Mouse (Mus musculus): ENCODE results near the gene Plekha7. TPM values are rescaled to one million over a fixed set of nuclear protein-coding genes. Genes with fewer than 3 reads are reported as not detected.
A peak's percentile ranks its signal among the peaks of the same experiment; 100 is the strongest.

The Plekha7 gene
- polyA plus RNA-seq, 1 experiment from 2014 or later = 21.4 TPM

- ATAC-seq = peak; percentile 84
- no peaks in the 10 kb centered on the region for H3K9me3 ChIP-seq
- peak overlapping the region; percentile 46 for H3K9ac ChIP-seq
- peak overlapping the region; percentile 91 for H3K27ac ChIP-seq
- WGBS = 4% methylated on average over 16 of the region's 16 CpGs
- H3K4me3 ChIP-seq (replicated peaks) = peak overlapping the region; percentile 68
- peaks cover 3% of the 10 kb centered on the region; the same call in 1 of the 2 replicates for H3K27me3 ChIP-seq (replicated peaks)
- peak overlapping the region; percentile 96 for H3K4me2 ChIP-seq (replicated peaks)
- 0 out of 2 replicates have a peak, but pooled peaks cover 10% of the 10 kb centered on the region for H3K4me1 ChIP-seq (replicated peaks)
- no peaks in the 10 kb centered on the region for H3K36me3 ChIP-seq
These were observed 436 bp upstream of the Plekha7 start for GRCm38 (mm10) chr7:116308632-116308991.

GRCm38 (mm10) chr7:116307099-116307870 lies 891 bp downstream of the Plekha7 start:
- WGBS = under 1% methylated on average over 61 of the region's 63 CpGs
- Histone ChIP-seq H3K36me3 (no peaks in the 10 kb centered on the region), H3K27ac (peak overlapping the region; percentile 87), H3K4me2 (replicated peaks) (peak overlapping the region; percentile 96), H3K27me3 (replicated peaks) (peaks cover 3% of the 10 kb centered on the region; the same call in 1 of the 2 replicates), H3K4me3 (replicated peaks) (peak overlapping the region; percentile 68), H3K4me1 (replicated peaks) (0 out of 2 replicates have a peak, but pooled peaks cover 10% of the 10 kb centered on the region), H3K9ac (peak overlapping the region; percentile 46), H3K9me3 (no peaks in the 10 kb centered on the region)
- ATAC-seq = peak; percentile 75

- H3K9ac ChIP-seq = no peak overlapping the region
- H3K9me3 ChIP-seq = no peaks in the 10 kb centered on the region
- H3K36me3 ChIP-seq = no peaks in the 10 kb centered on the region
- peaks cover 15% of the 10 kb centered on the region for H3K4me1 ChIP-seq (replicated peaks)
- 26% methylated on average over 5 of the region's 5 CpGs for WGBS
- peaks cover 3% of the 10 kb centered on the region; the same call in 1 of the 2 replicates for H3K27me3 ChIP-seq (replicated peaks)
- H3K4me3 ChIP-seq (replicated peaks) = peak overlapping the region; percentile 68
- no peak for ATAC-seq
- H3K4me2 ChIP-seq (replicated peaks) = peak overlapping the region; percentile 96
- no peak overlapping the region for H3K27ac ChIP-seq
These were observed 1.6 kb downstream of the Plekha7 start for GRCm38 (mm10) chr7:116306601-116307000.

GRCm38 (mm10) chr7:116301661-116302311 lies 6.4 kb downstream of the Plekha7 start:
- ATAC-seq = peak; percentile 13; the same call in 1 of the 2 replicates

GRCm38 (mm10) chr7:116301144-116301543 lies 7.0 kb downstream of the Plekha7 start:
- no peaks in the 10 kb centered on the region for H3K36me3 ChIP-seq
- no peaks in the 10 kb centered on the region for H3K9me3 ChIP-seq
- no peak overlapping the region for H3K4me2 ChIP-seq (replicated peaks)
- H3K27me3 ChIP-seq (replicated peaks) = no peaks in the 10 kb centered on the region
- H3K4me3 ChIP-seq (replicated peaks) = no peak overlapping the region
- H3K27ac ChIP-seq = 0 out of 2 replicates have a peak overlapping the region, but pooled peaks have one; percentile 32
- H3K9ac ChIP-seq = no peak overlapping the region
- no peak for ATAC-seq
- peaks cover 20% of the 10 kb centered on the region for H3K4me1 ChIP-seq (replicated peaks)
- WGBS = 69% methylated on average over 4 of the region's 4 CpGs

More at GRCm38 (mm10) chr7:116301661-116302311, 6.4 kb downstream of the Plekha7 start:
- H3K9me3 ChIP-seq = no peaks in the 10 kb centered on the region
- H3K27me3 ChIP-seq (replicated peaks) = peaks cover 3% of the 10 kb centered on the region; the same call in 1 of the 2 replicates
- 0 out of 2 replicates have a peak overlapping the region, but pooled peaks have one; percentile 32 for H3K27ac ChIP-seq
- H3K4me2 ChIP-seq (replicated peaks) = no peak overlapping the region
- H3K4me3 ChIP-seq (replicated peaks) = no peak overlapping the region
- no peaks in the 10 kb centered on the region for H3K36me3 ChIP-seq
- 76% methylated on average over 5 of the region's 5 CpGs for WGBS
- no peak overlapping the region for H3K9ac ChIP-seq
- H3K4me1 ChIP-seq (replicated peaks) = peaks cover 23% of the 10 kb centered on the region

- H3K4me1 ChIP-seq (replicated peaks) = peaks cover 30% of the 10 kb centered on the region
- H3K4me3 ChIP-seq (replicated peaks) = no peak overlapping the region
- no peak for ATAC-seq
- no peak overlapping the region for H3K27ac ChIP-seq
- H3K36me3 ChIP-seq = no peaks in the 10 kb centered on the region
- 76% methylated on average over 2 of the region's 2 CpGs for WGBS
- no peaks in the 10 kb centered on the region for H3K9me3 ChIP-seq
- no peak overlapping the region for H3K4me2 ChIP-seq (replicated peaks)
- no peak overlapping the region for H3K9ac ChIP-seq
- no peaks in the 10 kb centered on the region for H3K27me3 ChIP-seq (replicated peaks)
These were observed 9.3 kb downstream of the Plekha7 start for GRCm38 (mm10) chr7:116298851-116299250.

GRCm38 (mm10) chr7:116298389-116298788 lies 9.8 kb downstream of the Plekha7 start:
- H3K27me3 ChIP-seq (replicated peaks) = no peaks in the 10 kb centered on the region
- no peaks in the 10 kb centered on the region for H3K36me3 ChIP-seq
- H3K9ac ChIP-seq = no peak overlapping the region
- H3K4me1 ChIP-seq (replicated peaks) = peaks cover 30% of the 10 kb centered on the region
- peak overlapping the region; percentile 17; the same call in 1 of the 2 replicates for H3K4me2 ChIP-seq (replicated peaks)
- peak; percentile 73 for ATAC-seq
- no peaks in the 10 kb centered on the region for H3K9me3 ChIP-seq
- 50% methylated on average over 10 of the region's 10 CpGs for WGBS
- H3K27ac ChIP-seq = peak overlapping the region; percentile 37
- no peak overlapping the region for H3K4me3 ChIP-seq (replicated peaks)

- Histone ChIP-seq H3K27ac (no peak overlapping the region), H3K4me1 (replicated peaks) (peaks cover 37% of the 10 kb centered on the region), H3K27me3 (replicated peaks) (no peaks in the 10 kb centered on the region), H3K4me2 (replicated peaks) (no peak overlapping the region), H3K9ac (0 out of 2 replicates have a peak overlapping the region, but pooled peaks have one; percentile 10), H3K36me3 (no peaks in the 10 kb centered on the region), H3K9me3 (no peaks in the 10 kb centered on the region), H3K4me3 (replicated peaks) (no peak overlapping the region)
- 33% methylated on average over 3 of the region's 3 CpGs for WGBS
- no peak for ATAC-seq
These were observed 13.2 kb downstream of the Plekha7 start for GRCm38 (mm10) chr7:116294961-116295360.

GRCm38 (mm10) chr7:116292377-116292776 lies 15.8 kb downstream of the Plekha7 start:
- ATAC-seq = peak; percentile 44
- no peak overlapping the region for H3K9ac ChIP-seq
- H3K27ac ChIP-seq = 0 out of 2 replicates have a peak overlapping the region, but pooled peaks have one; percentile 40

GRCm38 (mm10) chr7:116290559-116290958 lies 17.6 kb downstream of the Plekha7 start:
- Histone ChIP-seq H3K9ac (no peak overlapping the region), H3K27me3 (replicated peaks) (no peaks in the 10 kb centered on the region), H3K36me3 (no peaks in the 10 kb centered on the region), H3K4me1 (replicated peaks) (peaks cover 66% of the 10 kb centered on the region), H3K9me3 (no peaks in the 10 kb centered on the region), H3K4me3 (replicated peaks) (no peak overlapping the region), H3K4me2 (replicated peaks) (no peak overlapping the region), H3K27ac (no peak overlapping the region)
- 67% methylated on average over 1 of the region's 1 CpGs for WGBS
- no peak for ATAC-seq

More at GRCm38 (mm10) chr7:116292377-116292776, 15.8 kb downstream of the Plekha7 start:
- Histone ChIP-seq H3K9me3 (no peaks in the 10 kb centered on the region), H3K4me2 (replicated peaks) (peak overlapping the region; percentile 33), H3K4me3 (replicated peaks) (no peak overlapping the region), H3K27me3 (replicated peaks) (no peaks in the 10 kb centered on the region), H3K36me3 (no peaks in the 10 kb centered on the region), H3K4me1 (replicated peaks) (peaks cover 48% of the 10 kb centered on the region)
- WGBS = 25% methylated on average over 5 of the region's 5 CpGs

GRCm38 (mm10) chr7:116288996-116289395 lies 19.2 kb downstream of the Plekha7 start:
- Histone ChIP-seq H3K4me1 (replicated peaks) (peaks cover 61% of the 10 kb centered on the region), H3K27ac (peak overlapping the region; percentile 54; the same call in 1 of the 2 replicates), H3K36me3 (no peaks in the 10 kb centered on the region), H3K4me2 (replicated peaks) (no peak overlapping the region), H3K27me3 (replicated peaks) (no peaks in the 10 kb centered on the region), H3K4me3 (replicated peaks) (no peak overlapping the region), H3K9ac (no peak overlapping the region), H3K9me3 (no peaks in the 10 kb centered on the region)
- ATAC-seq = no peak
- WGBS = 69% methylated on average over 3 of the region's 3 CpGs

- H3K36me3 ChIP-seq = no peaks in the 10 kb centered on the region
- no peak for ATAC-seq
- H3K27ac ChIP-seq = peak overlapping the region; percentile 54; the same call in 1 of the 2 replicates
- H3K4me3 ChIP-seq (replicated peaks) = no peak overlapping the region
- no peak overlapping the region for H3K9ac ChIP-seq
- no peaks in the 10 kb centered on the region for H3K9me3 ChIP-seq
- WGBS = 49% methylated on average over 5 of the region's 5 CpGs
- H3K4me2 ChIP-seq (replicated peaks) = no peak overlapping the region
- H3K27me3 ChIP-seq (replicated peaks) = no peaks in the 10 kb centered on the region
- peaks cover 65% of the 10 kb centered on the region for H3K4me1 ChIP-seq (replicated peaks)
These were observed 20.2 kb downstream of the Plekha7 start for GRCm38 (mm10) chr7:116287959-116288358.

All from intestine, embryonic 15.5 days (tissue).